Mouse (Mus musculus) frontal cortex, adult 2 months (tissue): ENCODE measurements around the gene Ssh2. TPM values are rescaled to one million over a fixed set of nuclear protein-coding genes. Genes with fewer than 3 reads are reported as not detected.
"Not testable (repeated sequence)": the region's sequence is repeated elsewhere in the genome, so short reads cannot be mapped to it uniquely, and the experiment has no call there.

Experiments used
- DNase-seq, 2 experiments: peaks; one replicate each; pipeline ENCODE4 v3.0.0; 2022; ENCODE audit warnings: low spot score in 1 of 2; ENCODE audit errors: extremely low spot score in 1 of 2
- polyA plus RNA-seq: library from polyadenylated mRNA; depleted of rRNA; stranded (reverse); fragments of >200 nt; gene quantifications from 2 replicates; pipeline ENCODE4 v1.2.3, GENCODE M21; 2012

Ssh2 gene
- polyA plus RNA-seq, 1 experiment = 15.6 TPM

DNA sequence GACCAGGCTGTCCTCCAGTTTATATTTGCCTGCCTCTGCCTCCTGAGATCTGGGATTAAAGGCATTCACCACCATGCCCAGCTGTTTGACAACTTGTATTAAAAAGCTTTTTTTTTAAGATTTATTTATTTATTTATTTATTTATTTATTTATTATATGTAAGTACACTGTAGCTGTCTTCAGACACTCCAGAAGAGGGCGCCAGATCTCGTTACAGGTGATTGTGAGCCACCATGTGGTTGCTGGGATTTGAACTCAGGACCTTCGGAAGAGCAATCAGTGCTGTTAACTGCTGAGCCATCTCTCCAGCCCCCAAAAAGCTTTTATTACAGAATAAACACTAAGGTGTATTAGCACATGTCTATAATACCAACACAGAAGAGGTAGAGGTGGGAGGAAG lies 172.1 kb downstream of the Ssh2 start:
- not testable (repeated sequence) for DNase-seq

DNA sequence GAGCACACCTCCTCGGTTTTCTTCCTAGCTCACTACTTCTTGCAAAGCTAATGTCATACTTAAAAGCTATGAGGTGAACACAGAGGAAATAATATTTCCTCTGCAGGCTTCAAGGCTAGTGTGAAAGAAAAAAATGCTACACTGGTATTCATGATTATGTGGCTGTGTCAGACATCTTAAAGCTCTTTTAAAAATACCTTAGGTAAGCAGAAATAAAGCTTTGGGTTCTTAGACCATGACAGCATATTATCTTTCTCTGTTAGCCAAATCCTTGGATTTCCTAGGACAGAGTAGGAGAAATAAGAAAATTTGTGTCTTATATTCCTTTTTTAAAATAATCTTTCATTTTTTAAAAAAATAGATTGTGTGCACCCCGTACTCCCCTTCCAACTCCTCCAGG lies 179.5 kb downstream of the Ssh2 start:
- DNase-seq = no peak

DNA sequence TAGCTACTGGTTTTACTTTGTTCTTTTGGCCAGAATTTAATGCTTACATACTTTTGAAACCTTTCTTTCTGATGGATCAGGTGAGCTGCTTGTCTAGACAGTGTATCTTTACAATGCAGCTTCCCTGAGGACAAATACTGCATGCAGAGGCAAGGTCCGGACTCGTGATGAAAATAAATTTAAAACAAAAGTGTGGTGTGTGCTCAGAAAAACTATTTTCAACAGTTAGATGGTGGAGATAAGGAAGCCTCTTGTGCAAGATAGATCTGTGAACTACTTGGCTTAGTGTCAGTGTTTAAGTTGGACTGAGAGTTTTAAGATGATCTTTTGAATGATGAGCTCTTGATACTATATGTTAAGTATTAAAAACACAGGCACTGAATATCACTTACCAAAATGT lies 186.4 kb downstream of the Ssh2 start:
- no peak for DNase-seq

DNA sequence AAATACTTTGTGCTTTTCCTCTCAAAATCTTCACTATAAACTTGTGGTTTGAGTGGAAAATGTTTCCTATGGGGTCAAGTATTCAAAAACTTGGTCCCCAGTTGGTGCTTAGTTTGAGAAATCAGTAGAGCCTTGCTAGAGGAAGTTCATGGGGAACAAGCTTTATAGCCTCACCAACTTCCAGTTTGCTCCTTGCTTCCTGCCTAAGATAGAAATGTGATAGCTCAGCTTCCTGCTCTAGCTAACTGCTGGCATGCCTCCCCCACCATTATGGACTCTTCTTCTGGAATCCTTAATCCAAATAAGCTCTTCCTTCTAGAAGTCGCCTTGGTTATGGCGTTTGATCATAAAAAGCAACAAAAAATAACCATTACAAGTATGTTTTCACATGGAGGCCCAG lies 190.2 kb downstream of the Ssh2 start:
- no peak for DNase-seq

DNA sequence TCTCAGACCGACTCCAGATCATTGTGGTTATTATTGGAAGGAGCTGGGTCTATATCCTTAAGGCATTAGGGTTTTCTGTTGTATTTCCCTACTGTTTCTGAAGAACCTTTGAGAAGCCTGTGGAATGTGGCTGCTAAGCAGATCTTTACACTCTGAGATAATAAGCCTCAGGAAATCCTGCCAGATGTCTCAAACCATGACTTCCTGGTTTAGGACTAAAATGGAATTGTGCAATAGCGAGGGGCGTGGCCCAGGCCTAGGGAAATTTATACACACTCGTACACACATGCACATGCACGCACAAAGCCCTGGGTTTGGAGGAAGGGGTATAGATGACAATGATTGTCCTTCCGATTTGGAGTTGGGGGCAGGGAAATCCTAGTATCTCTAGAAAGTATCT lies 193.8 kb downstream of the Ssh2 start:
- DNase-seq = peak; percentile 13 to 18

DNA sequence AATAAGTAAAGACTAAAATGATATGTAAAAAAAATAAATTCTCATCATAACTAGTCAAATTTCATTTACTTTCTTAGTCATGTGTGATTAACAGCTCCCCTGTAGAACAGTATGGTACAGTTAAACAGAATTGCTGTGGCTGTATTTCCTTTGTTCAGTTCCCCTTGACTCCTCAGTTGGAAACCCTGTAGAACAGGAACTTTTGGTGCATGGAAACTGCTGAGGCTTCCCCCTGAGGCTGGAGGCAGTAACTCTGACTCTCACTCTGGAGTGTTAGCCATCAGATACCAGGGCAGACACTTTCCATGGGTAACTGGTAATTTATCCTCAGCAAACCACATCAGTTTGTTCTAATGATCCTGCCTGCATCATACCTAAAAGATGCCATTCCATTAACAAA lies 195.2 kb downstream of the Ssh2 start:
- no peak for DNase-seq

DNA sequence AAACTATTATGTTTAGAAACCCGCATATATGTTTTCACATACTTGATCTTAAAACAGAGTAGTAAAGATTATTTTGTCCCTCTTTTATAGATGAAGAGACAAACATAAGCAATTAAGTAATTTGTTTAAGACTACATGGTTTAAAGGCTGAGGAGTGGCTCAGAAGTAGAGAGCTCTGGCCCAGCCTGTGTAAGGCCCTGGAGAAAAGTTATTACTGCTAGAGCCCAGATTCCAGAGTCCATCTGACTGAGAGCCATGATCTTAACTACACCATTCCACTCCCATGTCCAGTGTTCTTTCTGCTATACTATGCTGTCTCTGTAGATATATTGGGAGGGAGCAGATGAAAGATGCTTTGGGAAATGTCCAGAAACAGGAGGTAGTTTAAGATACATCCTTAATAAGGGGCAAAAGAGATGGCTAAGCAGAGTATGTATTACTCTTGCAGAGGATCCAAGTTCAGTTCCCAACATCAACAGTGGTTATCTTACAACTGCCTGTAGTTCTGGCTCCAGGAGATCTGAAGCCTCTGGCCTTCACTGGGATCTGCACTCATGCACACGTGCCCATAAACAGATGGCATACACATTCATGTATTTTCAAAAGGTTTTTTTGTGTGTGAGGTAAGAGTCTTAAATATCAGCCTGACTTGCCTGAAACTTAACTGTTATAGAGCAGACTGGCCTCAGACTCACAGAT lies 198.2 kb downstream of the Ssh2 start:
- no peak for DNase-seq

DNA sequence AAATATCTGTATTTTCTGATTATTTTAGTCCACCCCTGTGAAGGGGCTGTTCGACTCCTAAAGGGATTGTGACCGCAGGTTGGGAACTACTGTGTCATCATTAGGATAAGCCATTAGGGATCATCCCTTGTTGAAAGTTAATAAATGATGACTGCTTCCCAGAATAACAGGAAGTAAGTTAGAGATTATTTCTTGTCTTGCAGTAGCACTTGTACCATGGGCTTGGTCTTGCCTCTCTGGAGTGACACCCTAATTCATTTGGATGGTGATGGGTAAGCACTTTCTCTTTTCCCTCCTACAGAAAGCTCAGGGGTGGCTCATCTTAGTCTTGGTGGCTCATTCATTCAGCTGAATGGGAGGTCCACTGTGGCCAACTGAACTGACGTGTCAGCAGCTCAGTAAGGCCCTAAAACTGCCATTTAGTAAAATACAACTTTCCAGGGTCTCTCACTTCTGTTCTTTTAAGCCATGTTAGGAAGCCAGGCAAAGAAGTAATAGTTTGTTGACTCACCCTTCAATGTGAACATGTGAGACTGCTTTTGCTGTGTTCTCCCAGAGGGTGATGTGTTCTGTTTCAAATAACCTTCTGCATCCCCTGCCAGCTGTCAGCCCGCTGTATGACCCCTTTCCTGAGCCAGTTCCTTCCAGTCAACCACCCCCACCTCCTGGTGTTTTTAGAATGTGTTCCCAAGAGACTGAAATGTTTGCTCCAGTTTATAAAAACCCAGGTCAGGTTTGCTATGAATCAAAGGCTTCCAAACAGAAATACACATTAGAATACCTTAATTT lies 200.3 kb downstream of the Ssh2 start:
- DNase-seq = peak in 1 of 2 experiments; percentile 11

DNA sequence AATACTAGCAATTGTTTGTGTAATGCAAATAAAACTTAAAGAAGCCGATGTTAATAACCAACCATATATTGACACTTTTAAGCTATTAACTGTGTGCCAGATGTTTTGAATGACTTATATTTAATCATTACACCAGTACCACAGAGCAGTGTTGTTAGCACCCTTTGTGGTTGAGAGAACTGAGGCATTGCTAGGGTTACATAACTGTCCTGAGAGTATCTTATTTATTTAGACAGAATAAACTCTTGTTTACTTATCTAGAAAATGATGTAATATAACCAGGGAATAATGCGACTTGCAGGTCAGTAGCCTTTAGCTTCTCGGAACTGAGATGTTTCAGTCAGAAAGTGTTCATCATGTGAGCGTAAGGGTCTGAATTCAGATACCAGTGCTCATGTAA lies 201.9 kb downstream of the Ssh2 start:
- DNase-seq = no peak

DNA sequence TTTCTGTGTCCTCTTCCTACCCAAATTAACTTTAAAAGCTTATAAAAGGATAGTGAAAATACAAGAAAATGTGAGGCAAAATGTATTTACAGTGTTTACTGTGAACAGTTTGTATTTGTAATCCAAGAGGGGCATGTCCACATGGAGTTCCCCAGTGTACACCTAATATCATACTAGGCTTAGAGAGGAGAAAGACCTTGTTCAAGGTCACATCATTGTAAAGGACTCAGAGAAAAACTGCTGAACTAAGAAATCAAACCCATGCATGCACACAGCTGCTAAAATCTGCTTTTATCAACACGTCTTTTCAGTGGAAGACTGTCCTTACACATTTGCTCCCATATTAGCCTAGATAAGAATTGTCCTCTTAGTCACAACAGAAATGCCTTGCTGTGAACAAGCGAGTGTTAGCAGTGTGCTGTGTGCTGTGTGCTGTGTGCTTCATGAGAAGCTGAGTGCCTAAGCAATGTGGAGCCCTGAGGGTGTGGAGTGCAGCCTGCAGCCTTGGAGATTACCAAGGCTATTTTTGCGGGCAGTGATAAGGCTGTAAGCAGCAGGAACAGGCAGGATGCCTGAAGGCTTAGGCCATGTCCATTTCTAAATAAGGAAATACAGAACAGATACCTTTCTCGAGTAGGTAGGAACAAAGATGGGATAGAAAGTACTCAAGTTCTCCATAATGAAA lies 207.2 kb downstream of the Ssh2 start:
- no peak for DNase-seq

DNA sequence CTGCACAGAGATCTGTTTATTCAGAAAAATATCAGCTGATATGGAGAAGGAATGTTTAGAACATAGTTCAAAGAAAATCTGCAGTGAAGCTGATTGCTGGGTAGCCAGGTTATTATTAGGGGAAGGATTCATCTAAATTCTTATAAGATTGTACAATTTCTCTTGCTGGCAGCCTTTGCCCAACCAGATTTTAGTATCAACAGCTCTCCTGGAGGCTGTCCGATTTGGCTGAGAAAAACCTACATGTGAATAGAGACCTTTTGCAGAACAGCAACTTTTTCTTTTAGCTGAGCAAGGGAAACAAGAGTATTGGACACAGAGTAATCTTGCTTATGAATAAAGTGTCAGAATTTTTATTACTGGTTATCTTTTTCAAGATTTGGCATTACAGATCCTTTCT lies 212.4 kb downstream of the Ssh2 start:
- DNase-seq = no peak

DNA sequence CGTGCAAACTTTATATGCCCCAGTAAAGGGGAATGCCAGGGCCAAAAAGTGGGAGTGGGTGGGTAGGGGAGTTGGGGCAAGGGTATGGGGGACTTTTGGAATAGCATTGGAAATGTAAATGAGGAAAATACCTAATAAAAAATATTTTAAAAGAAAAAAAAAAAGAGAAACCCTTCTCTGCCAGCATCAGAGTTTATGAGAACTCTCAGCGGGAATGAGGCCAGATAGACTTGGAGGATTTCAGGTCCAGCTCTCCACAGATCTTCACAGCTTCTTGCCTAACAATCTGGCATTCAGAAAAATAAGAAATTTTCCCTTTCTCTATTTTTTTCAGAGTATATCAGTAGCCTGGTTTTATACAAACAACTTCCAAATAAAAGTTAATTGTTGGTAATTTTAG lies 220.9 kb downstream of the Ssh2 start:
- DNase-seq = no peak

DNA sequence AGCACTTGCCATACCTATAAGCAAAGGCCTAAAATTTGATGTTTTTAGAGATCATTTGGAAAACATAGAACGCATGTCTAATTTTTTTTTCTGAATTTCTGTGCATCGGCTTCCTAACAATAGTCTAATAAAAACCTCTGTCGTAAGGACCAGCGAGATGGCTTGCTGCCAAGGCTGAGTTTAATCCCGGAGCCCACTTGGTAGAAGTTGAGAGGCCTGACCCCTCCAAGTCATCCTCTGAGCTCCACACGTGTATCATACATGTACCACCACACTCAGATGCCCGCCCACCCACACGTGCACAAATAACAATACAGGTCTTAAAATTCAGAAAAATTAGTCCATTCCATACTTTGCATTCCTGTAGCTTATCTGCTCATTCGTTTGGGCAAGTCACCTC lies 224.0 kb downstream of the Ssh2 start:
- no peak for DNase-seq

DNA sequence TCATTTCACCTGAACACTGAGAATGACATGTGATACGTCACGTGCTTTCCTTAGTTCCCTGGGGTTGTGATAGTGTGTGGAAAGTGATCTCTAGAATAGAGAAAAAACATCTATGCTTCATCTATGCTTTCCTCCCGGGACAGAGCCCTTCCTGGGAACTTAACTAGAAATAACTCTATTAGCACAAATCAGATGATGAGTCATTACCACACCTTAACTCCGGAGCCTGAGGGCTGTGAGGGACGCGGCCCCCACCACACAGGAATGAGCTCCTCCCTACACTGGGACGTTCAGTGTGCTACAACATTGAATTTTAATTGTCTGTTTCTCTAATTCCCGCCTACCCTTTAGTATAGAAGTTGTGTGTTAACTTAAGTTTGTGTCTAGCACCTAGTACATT lies 224.9 kb downstream of the Ssh2 start:
- no peak for DNase-seq

DNA sequence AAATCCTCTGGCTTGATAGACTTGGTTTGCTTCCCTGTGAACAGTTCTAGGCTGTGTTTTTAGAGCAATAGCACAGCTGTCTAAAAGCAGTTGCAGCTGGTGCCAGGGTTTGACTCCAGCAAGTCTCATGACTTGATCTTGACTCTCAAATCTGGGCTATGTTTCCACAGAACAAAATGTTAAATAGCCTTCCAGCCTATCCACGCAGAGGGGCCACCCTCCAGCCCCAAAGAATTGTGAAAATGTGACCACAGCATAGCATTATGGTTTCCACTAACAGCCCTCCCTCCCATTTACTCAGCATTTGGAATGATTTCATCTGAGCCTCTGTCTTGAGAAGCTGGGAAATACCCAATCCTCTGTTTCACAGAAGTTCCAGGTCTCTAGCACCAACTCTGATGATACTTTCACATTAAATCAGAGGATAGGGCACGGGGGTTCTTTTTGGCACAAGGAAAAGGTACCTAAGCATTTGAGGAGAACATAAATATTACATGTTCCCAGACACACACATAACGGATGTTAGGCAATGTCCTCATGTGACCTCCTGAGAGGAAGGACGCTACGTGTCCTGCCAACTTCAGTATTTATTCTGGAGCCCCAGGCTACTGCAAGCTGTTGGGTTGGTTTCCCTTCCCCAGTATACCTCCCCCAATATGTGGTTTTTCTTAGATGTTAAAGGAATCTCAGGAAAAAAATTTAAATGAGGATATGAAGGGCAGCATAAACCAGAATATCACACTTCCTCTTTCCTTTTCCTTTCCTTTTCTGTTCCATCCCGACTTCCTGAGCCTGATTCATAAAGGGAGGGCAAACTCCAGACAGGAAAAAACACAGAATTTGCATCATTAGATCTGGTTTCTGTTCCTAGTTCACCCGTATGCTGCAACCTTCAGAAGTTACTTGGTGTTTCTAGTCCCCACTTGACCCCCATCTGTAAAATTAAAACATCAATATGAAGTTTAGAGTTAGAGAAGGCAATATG lies 226.4 kb downstream of the Ssh2 start:
- peak in 1 of 2 experiments; percentile 20 for DNase-seq

DNA sequence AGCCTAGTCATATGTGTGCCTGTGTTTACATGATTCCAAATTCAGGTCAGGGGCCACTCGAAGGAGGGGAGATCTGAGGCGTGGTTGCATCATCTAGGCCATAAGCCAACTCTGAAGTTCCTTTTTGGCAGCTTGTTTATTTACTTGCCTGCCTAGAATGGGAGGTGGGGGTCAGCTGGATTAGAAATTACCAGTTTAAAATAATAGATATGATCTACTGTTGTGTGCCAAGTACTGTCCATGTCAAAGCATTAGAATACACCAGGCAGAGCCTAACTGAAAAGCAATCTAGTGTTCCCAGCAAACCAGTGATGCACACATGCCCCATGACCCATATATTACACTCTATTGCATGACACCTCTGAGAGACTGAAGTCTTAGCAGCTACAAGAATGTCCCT lies 228.9 kb downstream of the Ssh2 start:
- no peak for DNase-seq

DNA sequence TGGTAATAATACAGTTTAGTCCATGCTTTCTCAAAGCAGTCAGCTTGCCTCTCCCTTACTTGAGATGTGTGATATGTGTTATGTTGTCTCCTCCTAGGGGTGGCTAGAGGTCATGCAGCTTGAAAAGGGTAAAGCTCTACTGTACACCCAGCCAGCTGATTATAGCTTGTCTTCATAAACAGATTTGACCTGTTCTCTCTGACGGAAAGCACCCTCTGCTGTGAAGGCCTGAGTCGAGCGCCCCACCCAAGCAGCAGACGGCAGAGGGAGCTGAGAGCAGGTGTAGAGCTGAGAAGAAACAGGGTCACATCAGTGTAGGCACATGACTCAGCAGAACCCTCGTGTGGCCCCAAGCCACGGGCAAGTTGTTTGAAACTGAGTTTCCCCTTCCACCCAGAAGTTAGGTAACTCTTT lies 230.5 kb downstream of the Ssh2 start:
- peak in 1 of 2 experiments; percentile 65 for DNase-seq

DNA sequence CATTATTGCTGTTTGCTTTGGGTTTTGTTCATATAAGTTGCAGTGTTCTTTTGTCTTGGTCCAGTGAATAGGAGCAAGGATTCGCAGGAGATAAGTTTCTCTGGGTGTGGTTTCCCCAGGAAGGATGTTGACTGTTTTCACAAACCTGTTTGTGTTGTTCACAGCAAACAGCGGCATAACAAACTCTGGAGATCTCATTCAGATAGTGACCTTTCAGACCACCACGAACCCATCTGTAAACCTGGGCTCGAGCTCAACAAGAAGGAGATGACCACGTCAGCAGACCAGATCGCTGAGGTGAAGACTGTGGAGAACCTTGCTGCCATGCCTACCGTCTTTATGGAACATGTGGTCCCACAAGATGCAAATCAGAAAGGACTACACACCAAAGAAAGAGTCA lies 233.1 kb downstream of the Ssh2 start:
- DNase-seq = no peak

DNA sequence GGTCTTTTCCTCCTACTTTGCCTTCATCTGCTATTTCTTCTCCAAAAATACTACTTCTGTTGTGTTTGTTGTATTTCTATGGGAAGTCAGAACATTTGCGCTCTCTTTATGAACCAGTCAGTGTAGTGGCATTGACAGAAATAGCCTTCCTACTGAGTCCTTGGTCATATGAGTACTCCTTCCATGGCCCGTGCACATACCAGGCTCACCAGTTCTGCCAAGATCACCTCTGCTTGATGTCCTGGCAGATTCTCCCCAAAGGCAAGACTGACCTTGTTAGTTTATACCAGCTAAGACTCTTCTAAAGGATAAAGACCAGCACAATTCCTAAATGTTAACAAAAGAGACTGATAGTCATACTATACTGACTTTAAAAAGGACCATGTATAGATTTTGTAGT lies 235.6 kb downstream of the Ssh2 start:
- DNase-seq = no peak

DNA sequence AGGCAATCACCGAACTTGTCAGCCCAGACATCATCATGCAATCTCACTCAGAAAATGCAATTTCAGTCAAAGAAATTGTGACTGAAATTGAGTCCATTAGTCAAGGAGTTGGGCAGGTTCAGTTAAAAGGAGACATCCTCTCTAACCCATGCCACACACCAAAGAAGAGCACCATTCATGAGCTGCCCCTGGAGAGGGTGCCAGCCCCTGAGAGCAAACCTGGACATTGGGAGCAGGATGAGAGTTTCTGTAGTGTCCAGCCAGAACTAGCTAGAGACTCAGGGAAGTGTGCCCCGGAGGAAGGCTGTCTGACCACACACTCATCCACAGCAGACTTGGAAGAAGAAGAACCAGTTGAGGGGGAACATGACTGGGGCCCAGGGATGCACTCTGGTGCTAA lies 237.3 kb downstream of the Ssh2 start:
- DNase-seq = no peak
